Mouse (Mus musculus) midbrain, embryonic 12.5 days (tissue): Measurements from ENCODE around the gene Usp2. TPM values are rescaled to one million over a fixed set of nuclear protein-coding genes. Genes with fewer than 3 reads are reported as not detected.

ENCODE experiments used
- ATAC-seq: fragments of 200-750 bp; cut with Nextera tagmentation; 2 replicates; pipeline ENCODE4 v1.8.0; 2017; ENCODE audit warnings: low read depth, moderate TSS enrichment, moderate library complexity; ENCODE audit not compliant: low FRiP score
- H3K27ac ChIP-seq: fragments of 300-500 bp; sonication (generic); replicated peaks from 2 replicates; pipeline ENCODE4 v1.5.1; 2016; ENCODE audit warnings: mild to moderate bottlenecking
- H3K27me3 ChIP-seq: fragments of 300-500 bp; sonication (generic); 2 replicates; pipeline ENCODE4 v1.6.1; 2016; ENCODE audit warnings: mild to moderate bottlenecking
- H3K36me3 ChIP-seq: fragments of 300-500 bp; sonication (generic); 2 replicates; pipeline ENCODE4 v1.6.1; 2016
- H3K4me1 ChIP-seq: fragments of 300-500 bp; sonication (generic); 2 replicates; pipeline ENCODE4 v1.6.1; 2016
- H3K4me2 ChIP-seq: fragments of 300-500 bp; sonication (generic); replicated peaks from 2 replicates; pipeline ENCODE4 v1.6.1; 2016; ENCODE audit warnings: mild to moderate bottlenecking, moderate library complexity
- H3K4me3 ChIP-seq: fragments of 300-500 bp; sonication (generic); 2 replicates; pipeline ENCODE4 v1.5.1; 2016; ENCODE audit warnings: mild to moderate bottlenecking
- H3K9ac ChIP-seq: fragments of 300-500 bp; sonication (generic); replicated peaks from 2 replicates; pipeline ENCODE4 v1.6.1; 2016; ENCODE audit warnings: mild to moderate bottlenecking, moderate library complexity
- H3K9me3 ChIP-seq: fragments of 300-500 bp; sonication (generic); 2 replicates; pipeline ENCODE4 v1.6.1; 2016; ENCODE audit warnings: mild to moderate bottlenecking
- WGBS: fragments of 180-500 bp; shearing (Covaris S2); methylation state at CpG from one replicate; pipeline ENCODE4 v1.1.7; 2016; 5-methylcytosine and 5-hydroxymethylcytosine counted together
- polyA plus RNA-seq: library from polyadenylated mRNA; unstranded; fragments of >200 nt; fragmentation: Nextera tagmentation; extraction: Ambion mirVana; gene quantifications from 2 replicates; pipeline ENCODE4 v1.2.1, GENCODE M21; 2016

Usp2 gene
- polyA plus RNA-seq, 1 experiment from 2014 or later: 6.4 TPM

GRCm38 (mm10) chr9:44071914-44072598 is 5.2 kb downstream of the Usp2 start:
- peak; percentile 81 for ATAC-seq
- Histone ChIP-seq H3K4me1 (peaks cover 45% of the 10 kb centered on the region), H3K27ac (peak overlapping the region; percentile 73), H3K4me2 (peak overlapping the region; percentile 34), H3K9ac (peak overlapping the region; percentile 24; the same call in 1 of the 2 replicates), H3K36me3 (no peaks in the 10 kb centered on the region), H3K9me3 (no peaks in the 10 kb centered on the region), H3K4me3 (no peak overlapping the region), H3K27me3 (peaks cover 35% of the 10 kb centered on the region)
- WGBS: 18% methylated on average over 11 of the region's 11 CpGs

- H3K4me1 ChIP-seq: peaks cover 42% of the 10 kb centered on the region
- H3K4me2 ChIP-seq: peak overlapping the region; percentile 34
- WGBS: 16% methylated on average over 4 of the region's 4 CpGs
- H3K36me3 ChIP-seq: no peaks in the 10 kb centered on the region
- H3K27me3 ChIP-seq: peaks cover 33% of the 10 kb centered on the region
- 0 out of 2 replicates have a peak overlapping the region, but pooled peaks have one; percentile 24 for H3K9ac ChIP-seq
- H3K27ac ChIP-seq: peak overlapping the region; percentile 73
- no peak overlapping the region for H3K4me3 ChIP-seq
- no peaks in the 10 kb centered on the region for H3K9me3 ChIP-seq
- ATAC-seq: peak; percentile 70
Observed at GRCm38 (mm10) chr9:44072599-44072915, 5.7 kb downstream of the Usp2 start.

- Histone ChIP-seq H3K27me3 (peaks cover 31% of the 10 kb centered on the region), H3K4me2 (peak overlapping the region; percentile 34), H3K27ac (peak overlapping the region; percentile 46; the same call in 1 of the 2 replicates), H3K36me3 (no peaks in the 10 kb centered on the region), H3K4me1 (peaks cover 38% of the 10 kb centered on the region), H3K9me3 (no peaks in the 10 kb centered on the region), H3K4me3 (no peak overlapping the region), H3K9ac (0 out of 2 replicates have a peak overlapping the region, but pooled peaks have one; percentile 24)
- no peak for ATAC-seq
- 55% methylated on average over 5 of the region's 5 CpGs for WGBS
Observed at GRCm38 (mm10) chr9:44073115-44073514, 6.3 kb downstream of the Usp2 start.

GRCm38 (mm10) chr9:44074395-44075275 is 7.8 kb downstream of the Usp2 start:
- H3K27me3 ChIP-seq: peaks cover 33% of the 10 kb centered on the region
- no peak for ATAC-seq
- WGBS: 63% methylated on average over 9 of the region's 9 CpGs

GRCm38 (mm10) chr9:44075276-44075995 is 8.6 kb downstream of the Usp2 start:
- Histone ChIP-seq H3K9me3 (no peaks in the 10 kb centered on the region), H3K4me2 (no peak overlapping the region), H3K9ac (no peak overlapping the region), H3K27ac (no peak overlapping the region), H3K4me3 (no peak overlapping the region), H3K27me3 (peaks cover 35% of the 10 kb centered on the region), H3K36me3 (no peaks in the 10 kb centered on the region), H3K4me1 (peaks cover 44% of the 10 kb centered on the region)
- 73% methylated on average over 24 of the region's 24 CpGs for WGBS
- ATAC-seq: no peak

More at GRCm38 (mm10) chr9:44074395-44075275, 7.8 kb downstream of the Usp2 start:
- H3K4me2 ChIP-seq: no peak overlapping the region
- H3K27ac ChIP-seq: no peak overlapping the region
- H3K4me1 ChIP-seq: peaks cover 46% of the 10 kb centered on the region
- no peaks in the 10 kb centered on the region for H3K9me3 ChIP-seq
- no peaks in the 10 kb centered on the region for H3K36me3 ChIP-seq
- H3K4me3 ChIP-seq: no peak overlapping the region
- no peak overlapping the region for H3K9ac ChIP-seq

- no peak for ATAC-seq
- Histone ChIP-seq H3K4me1 (peaks cover 40% of the 10 kb centered on the region), H3K36me3 (no peaks in the 10 kb centered on the region), H3K9ac (no peak overlapping the region), H3K27me3 (peaks cover 37% of the 10 kb centered on the region), H3K9me3 (no peaks in the 10 kb centered on the region), H3K27ac (no peak overlapping the region), H3K4me3 (no peak overlapping the region), H3K4me2 (no peak overlapping the region)
- WGBS: 66% methylated on average over 16 of the region's 16 CpGs
Observed at GRCm38 (mm10) chr9:44075996-44076763, 9.4 kb downstream of the Usp2 start.

- no peaks in the 10 kb centered on the region for H3K9me3 ChIP-seq
- H3K27ac ChIP-seq: no peak overlapping the region
- no peaks in the 10 kb centered on the region for H3K36me3 ChIP-seq
- ATAC-seq: no peak; the same call in 1 of the 2 replicates
- 13% methylated on average over 5 of the region's 5 CpGs for WGBS
- H3K4me2 ChIP-seq: no peak overlapping the region
- peaks cover 42% of the 10 kb centered on the region for H3K4me1 ChIP-seq
- no peak overlapping the region for H3K4me3 ChIP-seq
- H3K9ac ChIP-seq: no peak overlapping the region
- peaks cover 38% of the 10 kb centered on the region for H3K27me3 ChIP-seq
Observed at GRCm38 (mm10) chr9:44076764-44077120, 9.9 kb downstream of the Usp2 start.

- H3K4me3 ChIP-seq: no peak overlapping the region
- H3K4me2 ChIP-seq: no peak overlapping the region
- H3K27ac ChIP-seq: no peak overlapping the region
- no peak for ATAC-seq
- H3K4me1 ChIP-seq: peaks cover 36% of the 10 kb centered on the region
- no peak overlapping the region for H3K9ac ChIP-seq
- peaks cover 44% of the 10 kb centered on the region for H3K27me3 ChIP-seq
- WGBS: 87% methylated on average over 11 of the region's 11 CpGs
- no peaks in the 10 kb centered on the region for H3K9me3 ChIP-seq
- H3K36me3 ChIP-seq: no peaks in the 10 kb centered on the region
Observed at GRCm38 (mm10) chr9:44077266-44077910, 10.6 kb downstream of the Usp2 start.

GRCm38 (mm10) chr9:44078136-44078797 is 11.4 kb downstream of the Usp2 start:
- H3K4me1 ChIP-seq: peaks cover 28% of the 10 kb centered on the region
- H3K36me3 ChIP-seq: no peaks in the 10 kb centered on the region
- 0 out of 2 replicates have a peak overlapping the region, but pooled peaks have one; percentile 17 for H3K27ac ChIP-seq

GRCm38 (mm10) chr9:44078955-44079756 is 12.3 kb downstream of the Usp2 start:
- Histone ChIP-seq H3K4me2 (no peak overlapping the region), H3K36me3 (no peaks in the 10 kb centered on the region), H3K9ac (no peak overlapping the region), H3K27ac (0 out of 2 replicates have a peak overlapping the region, but pooled peaks have one; percentile 17), H3K4me3 (no peak overlapping the region), H3K27me3 (peaks cover 62% of the 10 kb centered on the region), H3K9me3 (no peaks in the 10 kb centered on the region), H3K4me1 (peaks cover 30% of the 10 kb centered on the region)
- peak; percentile 44; the same call in 1 of the 2 replicates for ATAC-seq
- WGBS: 34% methylated on average over 16 of the region's 16 CpGs

More at GRCm38 (mm10) chr9:44078136-44078797, 11.4 kb downstream of the Usp2 start:
- Histone ChIP-seq H3K4me2 (no peak overlapping the region), H3K9ac (no peak overlapping the region), H3K9me3 (no peaks in the 10 kb centered on the region), H3K27me3 (peaks cover 53% of the 10 kb centered on the region), H3K4me3 (no peak overlapping the region)
- no peak for ATAC-seq
- 76% methylated on average over 10 of the region's 10 CpGs for WGBS
